Mouse (Mus musculus): ENCODE results near the gene Plekhm3.

Plekhm3 gene

DNA sequence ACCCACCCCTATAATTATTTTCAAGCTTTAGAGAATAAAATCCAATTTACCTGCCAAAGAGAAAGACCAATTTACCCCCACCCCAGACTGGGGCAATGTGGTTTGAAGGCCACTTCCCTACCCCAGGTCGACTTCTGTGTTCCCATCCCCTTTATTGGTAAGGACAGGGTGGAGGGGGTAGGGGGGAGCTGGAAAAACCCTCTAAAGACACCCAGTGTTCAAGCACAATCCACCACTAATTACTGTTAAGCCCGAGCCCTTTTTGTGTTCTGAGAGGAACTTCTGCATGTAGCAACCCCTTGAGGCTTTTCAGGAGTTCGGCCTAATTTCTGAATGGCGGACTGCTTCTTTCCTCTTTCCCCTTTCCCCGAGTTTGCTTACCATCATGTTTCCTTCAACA, 177.2 kb downstream of the Plekhm3 start:
- no peak for DNase-seq (ENCODE audit: low read depth, low spot score)

DNA sequence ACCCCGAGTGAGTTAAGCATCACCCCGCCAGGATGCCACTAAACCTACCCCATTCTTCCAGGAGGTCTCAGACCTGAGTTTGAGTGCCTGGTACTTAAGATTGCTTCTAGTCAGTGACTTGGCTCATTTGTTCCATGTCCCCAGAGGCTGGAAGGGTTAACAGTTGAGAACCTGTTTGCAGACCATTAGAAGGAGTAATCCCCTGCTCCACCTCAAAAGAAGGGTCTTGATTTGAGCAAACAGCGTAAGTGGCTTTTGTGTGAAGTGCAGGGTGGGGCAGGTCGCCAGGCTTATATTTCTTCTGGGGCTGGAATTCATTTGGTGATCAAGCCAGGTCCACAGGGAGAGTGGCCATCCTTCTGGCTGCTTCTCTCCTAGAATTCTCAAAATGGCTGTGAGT, 183.3 kb downstream of the Plekhm3 start:
- no peak for DNase-seq (ENCODE audit: low read depth, low spot score)

DNA sequence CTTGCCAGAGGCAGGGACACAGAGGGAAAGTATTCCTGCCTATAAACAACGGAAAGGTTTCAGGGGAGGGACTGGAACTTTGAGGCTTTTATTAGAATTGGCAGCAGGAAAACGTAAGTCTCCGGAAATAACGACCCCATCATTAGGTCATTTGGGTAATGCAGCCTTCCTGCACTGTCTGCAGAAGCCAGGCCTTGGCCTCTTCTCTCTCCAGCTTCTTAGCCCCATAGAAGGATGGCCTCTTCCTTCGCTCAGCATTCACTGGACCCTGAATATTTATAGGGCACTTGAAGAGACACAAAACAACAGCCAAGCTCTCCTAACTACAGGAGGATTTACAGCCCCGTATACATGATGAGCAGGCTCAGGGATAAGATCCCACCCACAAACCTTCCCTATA, 186.5 kb downstream of the Plekhm3 start:
- no peak for DNase-seq (ENCODE audit: low read depth, low spot score)

DNA sequence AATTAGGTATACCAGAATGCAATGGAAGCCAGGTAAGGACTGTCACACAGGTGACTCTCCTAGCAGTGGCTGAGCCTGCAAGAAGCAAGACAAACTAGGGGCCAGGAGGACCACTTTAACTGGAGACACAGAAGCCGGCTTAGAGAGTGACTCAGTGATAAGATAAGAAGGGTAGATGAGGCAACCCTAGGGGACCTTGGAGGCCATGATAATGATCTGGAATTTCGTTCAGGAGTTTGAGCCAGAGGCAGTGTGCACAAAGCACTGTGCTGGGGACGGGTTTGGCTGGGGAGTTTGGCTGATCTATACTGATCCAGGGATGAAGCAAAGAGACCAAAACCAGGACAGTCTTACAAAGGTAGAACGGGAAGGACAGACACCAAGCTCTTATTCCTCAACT, 195.0 kb downstream of the Plekhm3 start:
- no peak for DNase-seq (ENCODE audit: low read depth, low spot score)

DNA sequence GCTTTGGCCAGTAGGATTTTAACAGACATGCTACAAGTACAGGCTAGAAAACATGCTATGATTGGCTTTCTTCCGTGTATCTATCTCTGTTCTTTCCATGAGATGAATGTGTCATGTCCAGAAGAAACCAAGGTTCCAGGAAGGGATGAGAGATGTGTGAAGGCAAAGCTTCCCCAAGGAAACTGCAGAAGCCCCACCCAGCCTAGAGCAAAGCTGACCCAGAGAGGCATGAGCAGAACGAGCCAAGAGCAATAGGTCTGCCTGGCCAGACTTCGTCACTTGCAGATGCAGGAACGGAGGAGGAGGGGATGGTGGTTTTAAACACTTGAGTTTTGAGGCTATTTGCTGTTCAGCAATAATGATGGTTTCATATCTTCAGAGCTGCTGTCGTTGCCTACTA, 198.9 kb downstream of the Plekhm3 start:
- DNase-seq (ENCODE audit: low read depth, low spot score) = no peak

DNA sequence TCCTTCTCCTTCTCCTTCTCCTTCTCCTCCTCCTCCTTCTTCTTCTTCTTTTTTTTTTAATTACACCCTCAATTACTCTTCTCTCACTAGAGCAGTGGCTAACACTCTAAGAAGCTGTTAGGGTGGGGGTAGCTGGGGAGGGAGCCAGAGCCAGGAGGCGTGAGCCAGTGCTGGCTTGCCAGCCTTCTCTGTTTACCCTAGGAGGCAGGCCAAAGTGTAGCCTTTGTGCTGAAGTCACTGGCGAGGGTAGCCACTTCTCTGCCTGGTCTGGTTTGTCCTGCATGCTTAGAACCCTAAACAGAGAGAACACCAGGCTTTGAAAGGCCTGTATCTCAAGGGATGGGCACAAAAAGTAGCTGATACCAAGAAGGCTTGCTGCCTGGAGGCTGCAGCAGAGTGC, 199.4 kb downstream of the Plekhm3 start:
- DNase-seq (ENCODE audit: low read depth, low spot score) = no peak

DNA sequence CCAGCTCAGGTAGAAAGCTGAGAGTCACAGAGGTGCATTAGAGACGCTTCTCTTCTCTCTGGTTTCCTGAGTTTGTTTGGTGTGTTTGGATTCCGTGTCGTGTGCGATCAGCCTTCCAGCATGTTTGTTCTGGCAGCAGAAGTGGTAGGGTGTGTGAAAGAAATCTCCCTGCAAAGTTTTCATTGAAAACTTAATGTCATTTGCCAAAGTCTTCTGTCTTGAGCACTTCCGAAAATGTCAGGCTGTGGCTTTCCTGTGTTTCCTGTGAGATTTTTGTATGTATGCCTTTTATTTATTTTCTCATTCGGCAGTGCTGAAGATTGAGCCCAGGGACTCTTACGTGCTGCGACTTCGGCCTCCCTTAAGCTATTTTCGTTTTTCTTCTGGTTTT, 200.0 kb downstream of the Plekhm3 start:
- DNase-seq (ENCODE audit: low read depth, low spot score) = no peak

DNA sequence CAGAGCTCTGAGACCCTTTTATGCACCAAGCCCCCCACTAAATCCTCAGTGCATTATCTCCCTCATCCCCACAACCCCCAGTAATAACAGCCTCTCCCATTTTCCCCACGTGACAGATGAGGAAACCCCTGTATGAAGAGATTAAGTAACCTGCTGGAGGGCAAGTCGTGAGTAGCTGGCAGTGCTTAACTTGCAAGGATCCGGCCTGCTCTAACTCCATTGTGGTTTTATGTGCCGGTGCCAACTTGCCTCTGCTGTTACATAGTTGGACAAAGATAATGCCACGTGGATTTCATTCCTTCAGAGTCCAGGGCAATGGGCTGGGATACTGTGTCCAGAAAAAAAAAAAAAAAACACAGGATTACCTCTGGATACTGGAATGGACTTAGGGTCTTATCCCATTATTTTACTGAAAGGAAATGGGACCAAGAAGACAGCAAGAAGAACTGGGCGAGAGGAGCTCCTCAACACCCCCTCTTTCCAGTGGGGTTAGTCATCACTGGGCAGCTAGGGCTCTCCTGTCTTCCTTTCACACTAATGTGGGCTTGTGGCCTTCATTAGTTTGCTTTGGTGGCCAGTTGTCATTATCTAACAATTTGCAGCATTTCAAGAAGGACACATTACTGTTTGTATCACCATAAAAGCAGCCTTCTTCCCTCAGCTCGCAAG, 200.5 kb downstream of the Plekhm3 start:
- DNase-seq (ENCODE audit: low read depth, low spot score) = no peak

DNA sequence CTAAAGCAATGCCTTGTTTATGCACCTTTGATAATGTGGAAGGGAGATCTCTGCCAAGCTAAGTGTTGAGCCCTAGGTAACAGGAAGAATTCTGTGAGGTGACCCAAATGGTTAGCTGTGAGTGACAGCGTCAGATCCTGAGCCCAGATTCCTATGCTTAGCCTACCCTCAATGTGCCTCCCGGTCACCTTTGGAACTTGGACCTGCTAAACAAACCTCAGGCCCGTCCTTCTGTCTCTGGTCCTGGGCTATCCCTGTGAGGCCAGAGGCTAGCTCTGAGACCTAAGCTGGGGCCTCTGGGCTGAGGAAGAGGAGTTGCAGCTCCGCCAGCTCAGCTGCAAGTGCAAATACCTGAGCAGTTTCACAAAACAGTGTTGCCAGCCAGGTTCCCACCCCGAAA, 202.0 kb downstream of the Plekhm3 start:
- no peak for DNase-seq (ENCODE audit: low read depth, low spot score)

DNA sequence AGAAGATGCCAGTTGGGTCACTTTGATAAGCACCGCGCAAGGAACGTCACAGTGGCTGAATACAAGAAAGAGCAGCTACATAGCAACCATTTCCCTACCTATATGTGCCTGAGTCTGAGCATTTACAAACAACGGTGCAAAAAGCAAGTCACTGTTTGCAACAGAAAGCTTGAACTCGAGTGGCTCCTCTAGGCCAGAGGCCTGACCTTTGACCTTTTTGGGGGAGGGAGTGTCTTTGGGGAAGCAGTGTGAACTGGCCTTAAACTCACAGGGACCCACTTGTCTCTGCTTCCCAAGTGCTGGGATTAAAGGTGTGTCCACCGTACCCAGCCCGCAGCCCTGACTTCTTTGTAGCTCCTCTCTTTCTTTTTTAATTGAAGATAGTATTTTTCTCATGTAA, 203.0 kb downstream of the Plekhm3 start:
- DNase-seq (ENCODE audit: low read depth, low spot score) = no peak

DNA sequence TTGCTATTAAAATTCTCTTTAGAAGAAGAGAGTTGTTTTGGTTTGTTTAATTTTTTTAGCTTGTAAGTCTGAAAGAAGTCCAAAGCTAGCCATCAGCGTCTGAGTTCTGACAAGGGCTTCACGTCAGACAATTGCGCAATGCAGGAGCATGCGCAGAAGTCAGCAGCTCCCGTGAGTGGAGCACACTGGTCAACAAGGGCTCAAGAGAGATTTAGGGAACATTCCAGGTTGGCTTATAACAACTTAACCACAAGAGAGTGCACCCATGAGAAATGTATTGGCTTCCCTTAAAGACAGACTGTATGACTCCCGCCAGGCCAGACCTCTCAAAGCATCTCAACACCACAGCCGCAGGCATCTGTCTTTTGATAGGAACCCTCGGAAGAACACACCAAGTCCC, 203.5 kb downstream of the Plekhm3 start:
- no peak for DNase-seq (ENCODE audit: low read depth, low spot score)

DNA sequence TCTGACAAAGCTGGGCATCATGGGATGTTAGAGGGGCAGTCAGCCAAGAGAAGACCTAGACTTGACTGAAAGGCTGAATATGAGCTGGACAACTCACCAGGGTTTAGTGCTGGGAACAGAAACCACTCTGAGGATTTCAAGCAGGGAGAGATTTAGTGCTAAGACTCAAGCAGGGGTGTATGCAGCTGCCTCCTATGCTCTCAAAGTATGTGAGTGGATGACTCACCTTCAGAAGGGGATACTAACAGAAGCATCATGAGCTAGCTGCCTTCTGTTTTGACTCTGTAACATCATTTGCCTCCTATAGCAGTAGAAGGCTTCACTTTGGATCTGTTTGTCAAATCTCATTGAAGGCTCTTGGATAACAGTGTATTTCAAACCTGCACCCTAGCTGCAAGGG, 212.0 kb downstream of the Plekhm3 start:
- no peak for DNase-seq (ENCODE audit: low read depth, low spot score)

DNA sequence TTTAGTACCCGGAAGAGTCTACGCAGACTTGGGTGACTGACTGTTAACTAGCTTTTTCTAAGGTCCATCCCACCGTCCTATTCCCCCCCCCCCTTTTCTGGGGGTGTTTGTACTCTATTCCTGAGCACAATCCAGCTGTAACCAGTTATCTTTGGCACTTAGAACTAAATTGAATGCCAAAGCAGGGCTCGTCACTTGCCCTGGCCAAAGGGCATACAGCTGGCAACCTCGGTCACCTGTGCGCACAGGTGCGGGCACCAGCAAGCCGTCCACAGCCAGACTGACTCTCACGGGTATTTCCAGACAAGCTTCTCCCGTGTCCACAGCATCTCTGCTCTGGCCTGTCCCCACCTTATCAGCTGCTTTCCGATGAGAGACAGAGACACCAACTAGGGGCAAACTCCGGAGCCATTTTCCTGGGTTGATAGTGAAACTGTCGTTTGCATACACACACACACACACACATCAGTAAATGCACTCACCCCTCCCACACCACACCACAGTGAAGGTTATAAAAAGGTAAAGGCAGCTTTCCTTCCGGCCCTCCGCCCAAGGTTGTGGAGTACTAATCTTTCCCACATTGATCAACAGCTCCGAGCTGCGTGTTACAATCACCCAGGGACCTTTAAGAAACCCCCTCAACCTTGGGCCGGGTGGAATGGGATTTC, 213.7 kb downstream of the Plekhm3 start:
- no peak for DNase-seq (ENCODE audit: low read depth, low spot score)

DNA sequence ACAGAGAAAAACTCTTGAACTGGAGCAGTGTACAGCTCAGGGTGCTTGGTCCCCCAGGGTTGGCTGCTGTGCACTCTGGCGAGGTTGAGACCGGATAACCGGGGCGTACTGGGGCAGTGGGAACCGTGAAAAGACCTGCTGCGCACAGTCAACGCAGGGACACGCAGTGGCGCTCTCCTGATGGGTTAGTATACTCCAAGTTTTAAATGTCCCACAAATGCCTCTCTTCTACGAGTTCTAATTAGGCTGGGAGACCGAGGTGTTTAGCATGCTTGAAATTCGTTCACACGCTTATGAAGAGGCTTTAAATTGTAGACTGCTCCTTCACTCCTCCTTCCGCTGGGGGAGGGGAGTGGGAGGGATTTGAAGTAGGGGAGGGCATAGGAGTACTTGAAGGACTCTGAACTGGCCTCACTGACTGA, 218.0 kb downstream of the Plekhm3 start:
- DNase-seq (ENCODE audit: low read depth, low spot score) = no peak

DNA sequence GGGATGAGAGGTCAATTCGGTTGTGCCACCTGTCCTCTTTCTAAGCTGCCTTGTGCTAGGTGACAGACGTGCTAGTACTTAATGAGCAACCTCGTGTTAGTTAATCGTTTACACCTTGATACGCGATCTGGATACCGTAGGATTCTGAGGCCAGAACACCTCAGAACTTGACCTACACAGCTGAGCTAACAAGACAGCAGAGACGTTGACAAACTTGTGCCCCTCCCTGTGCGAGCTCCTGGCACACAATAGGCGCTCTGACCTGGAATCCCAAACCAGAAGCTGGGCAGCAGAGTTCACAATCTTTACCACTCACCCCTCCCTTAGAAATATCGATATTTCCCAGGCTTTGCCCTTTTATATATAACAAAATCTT, 218.5 kb downstream of the Plekhm3 start:
- no peak for DNase-seq (ENCODE audit: low read depth, low spot score)

DNA sequence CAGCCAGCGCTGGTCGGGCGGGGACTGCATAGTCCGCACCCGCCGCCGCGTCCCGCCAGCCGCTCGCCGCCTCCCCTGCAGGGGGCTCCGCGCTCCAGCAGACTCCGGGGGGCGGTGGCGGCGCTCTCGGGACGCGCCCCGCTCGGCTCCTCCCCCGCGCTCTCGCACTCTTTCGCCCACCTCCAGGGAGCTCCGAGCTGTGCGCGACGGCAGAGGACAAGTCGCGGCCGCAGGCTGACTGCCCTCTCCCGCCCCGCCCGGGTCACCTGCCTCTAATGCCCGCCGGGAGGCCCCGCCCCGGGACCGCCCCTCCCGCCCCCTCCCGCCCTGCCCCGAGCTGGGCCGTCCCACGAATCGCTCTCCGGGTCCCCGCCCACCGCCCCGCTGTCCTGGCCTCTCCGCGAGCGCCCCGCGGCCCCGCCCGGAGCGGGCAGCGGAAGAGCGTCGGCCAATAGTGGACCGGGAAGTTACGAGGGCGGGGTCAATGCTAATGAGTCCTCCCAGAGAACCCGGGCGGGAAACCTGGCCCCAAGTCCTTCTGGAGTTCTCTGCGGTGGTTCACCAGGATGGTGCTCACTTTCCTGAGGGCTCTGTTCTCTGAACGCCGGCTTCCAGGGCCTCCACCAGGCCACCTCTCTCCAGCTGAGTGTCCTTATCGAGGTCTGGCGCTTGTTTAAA, 219.0 kb downstream of the Plekhm3 start, which contains the start of gene Fzd5:
Gene Fzd5 (minus strand): TSS at position 250 of the 678 bp plus-strand sequence.
- DNase-seq (ENCODE audit: low read depth, low spot score) = peak; percentile 61

DNA sequence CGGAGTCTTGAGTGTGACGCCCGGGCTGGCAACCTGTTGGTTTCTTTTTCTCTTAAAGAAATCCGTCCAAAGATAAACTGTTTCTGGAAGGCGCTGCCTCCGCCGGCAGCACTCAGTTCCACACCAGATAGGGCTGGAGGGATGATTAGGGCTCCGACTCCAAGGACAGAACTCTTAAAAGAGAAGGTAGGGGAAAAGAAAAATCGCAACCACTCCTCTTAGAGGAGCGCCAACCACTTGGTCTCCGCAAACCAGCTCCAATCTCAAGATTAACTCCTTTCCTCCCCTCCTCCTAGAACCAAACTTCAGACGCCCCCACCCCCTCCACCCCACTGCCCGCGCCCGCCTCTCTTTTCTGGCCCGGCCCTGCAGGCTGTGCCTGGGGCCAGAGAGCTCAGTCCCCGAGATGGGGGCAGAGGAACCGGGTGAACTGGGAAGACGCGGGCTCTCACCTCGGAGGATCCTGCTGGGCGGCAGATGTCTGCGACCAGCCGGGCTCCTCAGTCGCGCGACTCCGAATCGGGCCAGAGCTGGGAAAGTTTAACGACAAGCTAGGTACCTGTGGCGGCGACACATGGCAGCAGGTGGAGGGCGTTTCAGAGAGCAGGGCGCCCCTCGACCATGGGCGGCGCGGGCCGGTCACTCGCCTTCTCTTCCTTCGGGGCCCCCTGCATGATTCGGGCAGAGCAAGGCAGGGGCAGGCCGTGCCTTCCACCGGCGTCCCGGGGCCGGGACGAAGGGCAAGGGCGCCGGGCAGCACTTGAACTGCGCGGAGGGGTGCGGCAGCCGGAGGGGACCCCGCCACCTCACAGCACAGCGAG, 219.7 kb downstream of the Plekhm3 start:
- no peak for DNase-seq (ENCODE audit: low read depth, low spot score)
